Mouse (Mus musculus): Measurements from ENCODE around the gene Igfals. TPM values are rescaled to one million over a fixed set of nuclear protein-coding genes. Genes with fewer than 3 reads are reported as not detected.

Igfals gene
- polyA plus RNA-seq, 2 experiments: 0.08 to 0.10 TPM

DNA sequence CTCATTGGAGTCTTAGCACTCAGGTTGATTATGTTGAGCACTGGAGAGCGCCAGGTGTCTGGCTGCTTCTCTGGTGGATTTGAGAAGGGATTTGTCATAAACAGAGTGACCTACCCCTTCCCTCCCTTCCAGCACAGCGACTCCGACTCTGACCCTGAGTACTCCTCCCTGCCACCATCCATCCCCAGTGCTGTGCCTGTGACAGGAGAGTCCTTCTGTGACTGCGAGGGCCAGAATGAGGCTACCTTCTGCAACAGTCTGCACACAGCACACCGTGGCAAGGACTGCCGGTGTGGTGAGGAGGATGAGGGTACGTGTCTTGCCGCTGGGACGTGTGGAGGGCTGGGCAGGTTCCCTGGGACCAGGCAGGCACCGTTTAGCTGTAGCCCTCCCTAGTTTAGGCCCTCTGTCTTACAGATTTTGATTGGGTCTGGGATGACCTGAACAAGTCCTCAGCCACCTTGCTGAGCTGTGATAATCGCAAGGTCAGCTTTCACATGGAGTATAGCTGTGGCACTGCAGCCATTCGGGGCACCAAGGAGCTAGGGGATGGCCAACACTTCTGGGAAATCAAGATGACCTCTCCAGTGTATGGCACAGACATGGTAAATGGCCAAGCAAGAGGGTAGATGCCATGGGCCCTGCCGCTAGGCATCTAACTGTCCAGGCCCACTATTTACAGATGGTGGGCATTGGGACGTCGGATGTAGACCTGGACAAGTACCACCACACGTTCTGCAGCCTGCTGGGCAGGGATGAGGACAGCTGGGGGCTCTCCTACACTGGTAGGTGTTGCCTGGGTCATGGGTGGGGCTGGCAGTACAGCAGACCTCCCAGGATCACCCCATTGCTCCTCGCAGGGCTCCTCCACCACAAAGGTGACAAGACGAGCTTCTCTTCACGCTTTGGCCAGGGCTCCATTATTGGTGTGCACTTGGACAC lies 24.6 kb downstream of the Igfals start:
- no peak overlapping the region for H3K9ac ChIP-seq (ENCODE audit: low read depth, low read length, severe bottlenecking)
- no peak for TF ChIP-seq POLR2A (IDR thresholded peaks at IDR 0.05; ENCODE audit: borderline replicate concordance, extremely low read depth, insufficient read depth, insufficient read length)
- DNase-seq (ENCODE audit: low spot score) (no peak), ATAC-seq (ENCODE audit: low FRiP score, low read depth) (no peak)
- H3K9me3 ChIP-seq (ENCODE audit: control insufficient read depth, low read length): no peaks in the 10 kb centered on the region
- peaks cover 47% of the 10 kb centered on the region for H3K36me3 ChIP-seq (ENCODE audit: control insufficient read depth, insufficient read depth, low read length)
- H3K27me3 ChIP-seq (ENCODE audit: control insufficient read depth, insufficient read depth, low read length): no peaks in the 10 kb centered on the region
- no peak overlapping the region for H3K4me3 ChIP-seq (replicated peaks; ENCODE audit: low read length)
- H3K4me2 ChIP-seq (replicated peaks; ENCODE audit: low read depth, low read length, severe bottlenecking): no peak overlapping the region
- 90% methylated on average over 19 of the region's 19 CpGs for WGBS
- H3K27ac ChIP-seq (replicated peaks; ENCODE audit: low read depth, low read length): no peak overlapping the region
- peaks cover 21% of the 10 kb centered on the region for H3K4me1 ChIP-seq (ENCODE audit: control insufficient read depth, insufficient read depth, low read length)

- no peak for TF ChIP-seq POLR2A (IDR thresholded peaks at IDR 0.05; ENCODE audit: borderline replicate concordance, extremely low read depth, insufficient read depth, insufficient read length)
- ATAC-seq (ENCODE audit: low FRiP score, low read depth): no peak
- DNase-seq (ENCODE audit: low spot score): no peak
- H3K9ac ChIP-seq (ENCODE audit: low read depth, low read length, severe bottlenecking): no peak overlapping the region
- H3K27ac ChIP-seq (replicated peaks; ENCODE audit: low read depth, low read length): no peak overlapping the region
- no peak overlapping the region for H3K4me3 ChIP-seq (replicated peaks; ENCODE audit: low read length)
- no peaks in the 10 kb centered on the region for H3K9me3 ChIP-seq (ENCODE audit: control insufficient read depth, low read length)
- no peak overlapping the region for H3K4me2 ChIP-seq (replicated peaks; ENCODE audit: low read depth, low read length, severe bottlenecking)
- H3K27me3 ChIP-seq (ENCODE audit: control insufficient read depth, insufficient read depth, low read length): no peaks in the 10 kb centered on the region
- peaks cover 47% of the 10 kb centered on the region for H3K36me3 ChIP-seq (ENCODE audit: control insufficient read depth, insufficient read depth, low read length)
- peaks cover 23% of the 10 kb centered on the region for H3K4me1 ChIP-seq (ENCODE audit: control insufficient read depth, insufficient read depth, low read length)
- 77% methylated on average over 13 of the region's 13 CpGs for WGBS
These were observed 25.5 kb downstream of the Igfals start for GRCm38 (mm10) chr17:24891321-24891720.

GRCm38 (mm10) chr17:24892785-24893184 lies 27.0 kb downstream of the Igfals start:
- ATAC-seq (ENCODE audit: low FRiP score, low read depth) (no peak), DNase-seq (ENCODE audit: low spot score) (no peak)
- H3K27me3 ChIP-seq (ENCODE audit: control insufficient read depth, insufficient read depth, low read length): no peaks in the 10 kb centered on the region
- no peaks in the 10 kb centered on the region for H3K9me3 ChIP-seq (ENCODE audit: control insufficient read depth, low read length)
- TF ChIP-seq POLR2A (IDR thresholded peaks at IDR 0.05; ENCODE audit: borderline replicate concordance, extremely low read depth, insufficient read depth, insufficient read length): no peak
- peaks cover 58% of the 10 kb centered on the region for H3K36me3 ChIP-seq (ENCODE audit: control insufficient read depth, insufficient read depth, low read length)
- no peak overlapping the region for H3K9ac ChIP-seq (ENCODE audit: low read depth, low read length, severe bottlenecking)
- WGBS: 87% methylated on average over 12 of the region's 12 CpGs
- no peak overlapping the region for H3K4me3 ChIP-seq (replicated peaks; ENCODE audit: low read length)
- no peak overlapping the region for H3K27ac ChIP-seq (replicated peaks; ENCODE audit: low read depth, low read length)
- no peak overlapping the region for H3K4me2 ChIP-seq (replicated peaks; ENCODE audit: low read depth, low read length, severe bottlenecking)
- peaks cover 25% of the 10 kb centered on the region for H3K4me1 ChIP-seq (ENCODE audit: control insufficient read depth, insufficient read depth, low read length)

- Histone ChIP-seq H3K36me3 (ENCODE audit: control insufficient read depth, insufficient read depth, low read length) (peaks cover 63% of the 10 kb centered on the region), H3K27me3 (ENCODE audit: control insufficient read depth, insufficient read depth, low read length) (no peaks in the 10 kb centered on the region), H3K9ac (ENCODE audit: low read depth, low read length, severe bottlenecking) (no peak overlapping the region), H3K4me2 (replicated peaks; ENCODE audit: low read depth, low read length, severe bottlenecking) (no peak overlapping the region), H3K4me3 (replicated peaks; ENCODE audit: low read length) (no peak overlapping the region), H3K9me3 (ENCODE audit: control insufficient read depth, low read length) (no peaks in the 10 kb centered on the region), H3K27ac (replicated peaks; ENCODE audit: low read depth, low read length) (no peak overlapping the region), H3K4me1 (ENCODE audit: control insufficient read depth, insufficient read depth, low read length) (peaks cover 22% of the 10 kb centered on the region)
- ATAC-seq (ENCODE audit: low FRiP score, low read depth) (no peak), DNase-seq (ENCODE audit: low spot score) (no peak)
- TF ChIP-seq POLR2A (IDR thresholded peaks at IDR 0.05; ENCODE audit: borderline replicate concordance, extremely low read depth, insufficient read depth, insufficient read length): no peak
- 95% methylated on average over 2 of the region's 2 CpGs for WGBS
These were observed 27.5 kb downstream of the Igfals start for GRCm38 (mm10) chr17:24893276-24893675.

GRCm38 (mm10) chr17:24894061-24894994 lies 28.5 kb downstream of the Igfals start:
- peak overlapping the region; percentile 70 for H3K4me3 ChIP-seq (replicated peaks; ENCODE audit: low read length)
- WGBS: 12% methylated on average over 31 of the region's 31 CpGs
- no peak for ATAC-seq (ENCODE audit: low FRiP score, low read depth)
- no peaks in the 10 kb centered on the region for H3K9me3 ChIP-seq (ENCODE audit: control insufficient read depth, low read length)
- TF ChIP-seq POLR2A (IDR thresholded peaks at IDR 0.05; ENCODE audit: borderline replicate concordance, extremely low read depth, insufficient read depth, insufficient read length): no peak
- peaks cover 22% of the 10 kb centered on the region for H3K4me1 ChIP-seq (ENCODE audit: control insufficient read depth, insufficient read depth, low read length)
- H3K36me3 ChIP-seq (ENCODE audit: control insufficient read depth, insufficient read depth, low read length): peaks cover 71% of the 10 kb centered on the region
- H3K27ac ChIP-seq (replicated peaks; ENCODE audit: low read depth, low read length): peak overlapping the region; percentile 68
- no peak for DNase-seq (ENCODE audit: low spot score)
- peak overlapping the region; percentile 98 for H3K4me2 ChIP-seq (replicated peaks; ENCODE audit: low read depth, low read length, severe bottlenecking)
- H3K9ac ChIP-seq (ENCODE audit: low read depth, low read length, severe bottlenecking): peak overlapping the region; percentile 86
- no peaks in the 10 kb centered on the region for H3K27me3 ChIP-seq (ENCODE audit: control insufficient read depth, insufficient read depth, low read length)
